Mouse (Mus musculus): ENCODE results near the gene Vav3. TPM values are rescaled to one million over a fixed set of nuclear protein-coding genes. Genes with fewer than 3 reads are reported as not detected.

Gene Vav3
- polyA plus RNA-seq, 1 experiment, result 8.8 TPM

DNA sequence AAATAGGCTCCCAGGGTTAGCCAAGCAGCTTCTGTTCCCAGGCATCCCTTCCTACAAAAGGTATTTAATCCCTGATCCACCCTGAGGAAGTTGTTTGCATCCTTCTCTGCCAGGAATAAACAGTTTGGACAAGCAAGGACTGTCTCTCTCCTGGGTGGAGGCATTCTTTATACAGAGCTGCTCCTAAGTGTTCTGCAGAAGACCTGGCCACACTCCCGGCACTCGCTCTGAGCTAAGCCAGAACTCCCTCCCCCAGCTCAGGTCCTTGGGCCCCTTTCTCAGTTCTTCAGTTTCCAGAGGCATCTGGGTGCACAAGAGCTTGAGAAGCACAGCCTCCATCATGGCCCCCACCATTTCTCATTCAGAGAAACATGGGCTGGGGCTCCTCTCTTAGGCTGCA lies 216.9 kb downstream of the Vav3 start:
- no peak for TF ChIP-seq CTCF (IDR thresholded peaks at IDR 0.05; ENCODE audit: borderline replicate concordance, insufficient read depth, low read depth, low read length)
- TF ChIP-seq POLR2A (IDR thresholded peaks at IDR 0.05; ENCODE audit: borderline replicate concordance, insufficient read depth, low read length), result no peak
- no peak overlapping the region for H3K4me3 ChIP-seq (replicated peaks; ENCODE audit: insufficient read depth, low read depth, low read length)
- 55% methylated on average over 2 of the region's 2 CpGs for WGBS
- H3K27ac ChIP-seq (ENCODE audit: insufficient read depth, low read length), result no peak overlapping the region
- DNase-seq, result no peak
- no peaks in the 10 kb centered on the region for H3K4me1 ChIP-seq (ENCODE audit: control insufficient read depth, insufficient read depth, low read length)
- H3K27me3 ChIP-seq (ENCODE audit: control insufficient read depth, insufficient read depth, low read length), result no peaks in the 10 kb centered on the region

DNA sequence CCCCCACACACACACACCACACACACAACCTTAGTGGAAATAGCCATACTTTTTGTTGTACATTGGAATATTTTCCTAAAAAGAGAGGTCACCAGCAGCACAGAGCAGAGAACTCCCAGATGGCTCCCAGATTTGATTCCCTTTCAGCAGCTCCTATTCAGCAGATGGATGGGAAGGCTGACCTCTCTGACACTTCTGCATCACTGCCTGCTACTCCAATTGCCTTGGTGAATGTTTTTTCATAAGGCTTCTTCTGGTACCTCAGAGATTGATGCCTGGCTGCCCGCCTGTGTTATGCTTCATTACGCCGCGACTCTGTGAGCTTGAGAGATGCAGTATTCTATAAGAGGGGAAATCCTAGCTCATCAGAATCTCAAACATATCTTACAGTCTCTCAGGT lies 220.8 kb downstream of the Vav3 start:
- no peak overlapping the region for H3K4me3 ChIP-seq (replicated peaks; ENCODE audit: insufficient read depth, low read depth, low read length)
- no peak for TF ChIP-seq CTCF (IDR thresholded peaks at IDR 0.05; ENCODE audit: borderline replicate concordance, insufficient read depth, low read depth, low read length)
- TF ChIP-seq POLR2A (IDR thresholded peaks at IDR 0.05; ENCODE audit: borderline replicate concordance, insufficient read depth, low read length), result no peak
- no peak overlapping the region for H3K27ac ChIP-seq (ENCODE audit: insufficient read depth, low read length)
- H3K4me1 ChIP-seq (ENCODE audit: control insufficient read depth, insufficient read depth, low read length), result no peaks in the 10 kb centered on the region
- H3K27me3 ChIP-seq (ENCODE audit: control insufficient read depth, insufficient read depth, low read length), result no peaks in the 10 kb centered on the region
- peak in 1 of 2 experiments; percentile 8 for DNase-seq
- WGBS, result 18% methylated on average over 4 of the region's 4 CpGs

DNA sequence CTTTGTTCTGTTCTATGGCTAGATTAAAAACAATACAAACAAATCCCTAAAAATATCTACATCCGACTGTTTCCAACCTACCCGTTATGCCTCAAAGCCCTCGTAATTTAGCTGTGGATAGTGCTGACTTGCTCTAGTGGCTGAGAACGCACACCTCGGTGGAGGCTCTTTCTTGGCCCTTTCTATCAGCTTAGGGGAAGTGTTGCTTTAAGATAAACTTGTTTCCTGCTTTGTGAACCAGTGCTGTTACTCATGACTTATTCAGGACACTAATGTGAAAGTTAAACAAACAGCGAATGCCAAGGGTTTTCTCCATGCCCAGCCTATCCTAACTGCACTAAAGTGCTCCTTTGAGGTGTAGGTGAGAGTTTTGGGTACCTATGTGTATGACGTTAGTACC lies 221.3 kb downstream of the Vav3 start:
- H3K4me1 ChIP-seq (ENCODE audit: control insufficient read depth, insufficient read depth, low read length), result no peaks in the 10 kb centered on the region
- DNase-seq, result no peak
- 39% methylated on average over 7 of the region's 7 CpGs for WGBS
- H3K27ac ChIP-seq (ENCODE audit: insufficient read depth, low read length), result no peak overlapping the region
- H3K27me3 ChIP-seq (ENCODE audit: control insufficient read depth, insufficient read depth, low read length), result no peaks in the 10 kb centered on the region
- H3K4me3 ChIP-seq (replicated peaks; ENCODE audit: insufficient read depth, low read depth, low read length), result no peak overlapping the region
- TF ChIP-seq CTCF (IDR thresholded peaks at IDR 0.05; ENCODE audit: borderline replicate concordance, insufficient read depth, low read depth, low read length) (no peak), POLR2A (IDR thresholded peaks at IDR 0.05; ENCODE audit: borderline replicate concordance, insufficient read depth, low read length) (no peak)

- TF ChIP-seq POLR2A (IDR thresholded peaks at IDR 0.05; ENCODE audit: borderline replicate concordance, insufficient read depth, low read length) (no peak), CTCF (IDR thresholded peaks at IDR 0.05; ENCODE audit: borderline replicate concordance, insufficient read depth, low read depth, low read length) (no peak)
- WGBS, result 94% methylated on average over 4 of the region's 4 CpGs
- no peak overlapping the region for H3K27ac ChIP-seq (ENCODE audit: insufficient read depth, low read length)
Observed at GRCm38 (mm10) chr3:109562268-109562667, 221.8 kb downstream of the Vav3 start.

GRCm38 (mm10) chr3:109564443-109564842 lies 224.0 kb downstream of the Vav3 start:
- no peak for DNase-seq
- H3K4me3 ChIP-seq (replicated peaks; ENCODE audit: insufficient read depth, low read depth, low read length), result no peak overlapping the region
- no peaks in the 10 kb centered on the region for H3K27me3 ChIP-seq (ENCODE audit: control insufficient read depth, insufficient read depth, low read length)
- H3K27ac ChIP-seq (ENCODE audit: insufficient read depth, low read length), result no peak overlapping the region
- WGBS, result 98% methylated on average over 2 of the region's 2 CpGs
- TF ChIP-seq CTCF (IDR thresholded peaks at IDR 0.05; ENCODE audit: borderline replicate concordance, insufficient read depth, low read depth, low read length), result no peak
- TF ChIP-seq POLR2A (IDR thresholded peaks at IDR 0.05; ENCODE audit: borderline replicate concordance, insufficient read depth, low read length), result no peak
- H3K4me1 ChIP-seq (ENCODE audit: control insufficient read depth, insufficient read depth, low read length), result peaks cover 3% of the 10 kb centered on the region; the same call in 1 of the 2 replicates

More at GRCm38 (mm10) chr3:109562268-109562667, 221.8 kb downstream of the Vav3 start:
- Histone ChIP-seq H3K4me3 (replicated peaks; ENCODE audit: insufficient read depth, low read depth, low read length) (no peak overlapping the region), H3K4me1 (ENCODE audit: control insufficient read depth, insufficient read depth, low read length) (no peaks in the 10 kb centered on the region), H3K27me3 (ENCODE audit: control insufficient read depth, insufficient read depth, low read length) (no peaks in the 10 kb centered on the region)
- DNase-seq, result no peak

GRCm38 (mm10) chr3:109568542-109569265 lies 228.3 kb downstream of the Vav3 start:
- no peaks in the 10 kb centered on the region for H3K27me3 ChIP-seq (ENCODE audit: control insufficient read depth, insufficient read depth, low read length)
- TF ChIP-seq CTCF (IDR thresholded peaks at IDR 0.05; ENCODE audit: borderline replicate concordance, insufficient read depth, low read depth, low read length) (no peak), POLR2A (IDR thresholded peaks at IDR 0.05; ENCODE audit: borderline replicate concordance, insufficient read depth, low read length) (no peak)
- H3K27ac ChIP-seq (ENCODE audit: insufficient read depth, low read length), result no peak overlapping the region
- WGBS, result 48% methylated on average over 3 of the region's 3 CpGs
- peaks cover 3% of the 10 kb centered on the region; the same call in 1 of the 2 replicates for H3K4me1 ChIP-seq (ENCODE audit: control insufficient read depth, insufficient read depth, low read length)
- no peak overlapping the region for H3K4me3 ChIP-seq (replicated peaks; ENCODE audit: insufficient read depth, low read depth, low read length)
- peak in 1 of 2 experiments; percentile 5 for DNase-seq

DNA sequence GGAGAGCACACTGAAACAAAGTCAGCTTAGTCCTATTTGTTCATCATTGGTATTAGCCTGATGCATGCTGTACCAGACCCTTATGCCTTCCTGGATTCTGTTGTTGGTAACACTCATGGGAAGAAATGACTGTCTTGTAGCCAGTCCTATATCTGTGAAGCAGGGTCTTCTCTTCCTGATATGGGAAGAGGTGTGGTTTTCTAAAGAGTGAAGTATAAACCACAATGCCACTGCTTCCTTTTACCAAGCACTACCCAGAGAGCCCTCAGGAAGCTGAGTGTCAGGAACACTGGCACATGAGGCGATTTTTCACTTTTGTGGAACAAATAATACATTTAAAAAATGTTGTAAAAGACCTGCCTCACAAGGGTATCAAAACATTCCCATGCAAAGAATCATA lies 231.0 kb downstream of the Vav3 start:
- Histone ChIP-seq H3K4me3 (replicated peaks; ENCODE audit: insufficient read depth, low read depth, low read length) (no peak overlapping the region), H3K27ac (ENCODE audit: insufficient read depth, low read length) (no peak overlapping the region), H3K4me1 (ENCODE audit: control insufficient read depth, insufficient read depth, low read length) (peaks cover 3% of the 10 kb centered on the region; the same call in 1 of the 2 replicates), H3K27me3 (ENCODE audit: control insufficient read depth, insufficient read depth, low read length) (no peaks in the 10 kb centered on the region)
- DNase-seq, result no peak
- no peak for TF ChIP-seq CTCF (IDR thresholded peaks at IDR 0.05; ENCODE audit: borderline replicate concordance, insufficient read depth, low read depth, low read length)
- no peak for TF ChIP-seq POLR2A (IDR thresholded peaks at IDR 0.05; ENCODE audit: borderline replicate concordance, insufficient read depth, low read length)
- 89% methylated on average over 1 of the region's 1 CpGs for WGBS

- Histone ChIP-seq H3K4me3 (replicated peaks; ENCODE audit: insufficient read depth, low read depth, low read length) (no peak overlapping the region), H3K27me3 (ENCODE audit: control insufficient read depth, insufficient read depth, low read length) (no peaks in the 10 kb centered on the region), H3K27ac (ENCODE audit: insufficient read depth, low read length) (no peak overlapping the region), H3K4me1 (ENCODE audit: control insufficient read depth, insufficient read depth, low read length) (peaks cover 3% of the 10 kb centered on the region; the same call in 1 of the 2 replicates)
- DNase-seq, result no peak
- WGBS, result 66% methylated on average over 3 of the region's 3 CpGs
- TF ChIP-seq POLR2A (IDR thresholded peaks at IDR 0.05; ENCODE audit: borderline replicate concordance, insufficient read depth, low read length), result no peak
- no peak for TF ChIP-seq CTCF (IDR thresholded peaks at IDR 0.05; ENCODE audit: borderline replicate concordance, insufficient read depth, low read depth, low read length)
Observed at GRCm38 (mm10) chr3:109572871-109573270, 232.4 kb downstream of the Vav3 start.
